Mouse (Mus musculus): ENCODE data around the gene Hormad2. TPM values are rescaled to one million over a fixed set of nuclear protein-coding genes. Genes with fewer than 3 reads are reported as not detected.

The Hormad2 gene
- total and polyA plus RNA-seq, 3 experiments, result not detected

GRCm38 (mm10) chr11:4462868-4463267 lies 22.0 kb upstream of the Hormad2 start:
- Histone ChIP-seq H3K36me3 (replicated peaks in 1 of 2; ENCODE audit: control insufficient read depth in 1 of 2, insufficient read depth in 1 of 2, low read length in 1 of 2) (peaks cover 0 to under 1% of the 10 kb centered on the region in 2 experiments), H3K27me3 (replicated peaks) (no peaks in the 10 kb centered on the region), H3K4me1 (ENCODE audit: control insufficient read depth in 1 of 2, insufficient read depth in 2 of 2) (peaks cover 14 to 55% of the 10 kb centered on the region in 2 experiments), H3K4me2 (ENCODE audit: insufficient read depth, low read depth, poor library complexity, severe bottlenecking) (no peak overlapping the region), H3K9me3 (replicated peaks; ENCODE audit: low read length) (peaks cover under 1% of the 10 kb centered on the region), H3K9ac (ENCODE audit: insufficient read depth, low read depth) (no peak overlapping the region; the same call in 1 of the 2 replicates), H3K79me2 (replicated peaks; ENCODE audit: control insufficient read depth, extremely low read depth, insufficient read depth, poor library complexity, severe bottlenecking) (no peaks in the 10 kb centered on the region), H3K27ac (ENCODE audit: insufficient read depth, low read depth) (no peak overlapping the region), H3K4me3 (replicated peaks in 1 of 3; ENCODE audit: low read depth in 2 of 3, low read length in 2 of 3, poor library complexity in 1 of 3) (peak overlapping the region in 1 of 3 experiments; percentile 2)
- in situ Hi-C loops (cut with MboI; ENCODE audit: low pct_ligation_motif_present, low pct_unique_long_range_greater_than_20kb, low sequenced_read_pairs) (no loop called here), dilution Hi-C loops (cut with MboI; ENCODE audit: extremely low pct_ligation_motif_present, extremely low pct_unique_long_range_greater_than_20kb, low sequenced_read_pairs) (no loop called here)
- TF ChIP-seq MYC (IDR thresholded peaks at IDR 0.05; ENCODE audit: low read depth, low read length) (no peak), POLR2AphosphoS2 (IDR thresholded peaks at IDR 0.05; ENCODE audit: low read depth, low read length) (no peak), ETS1 (conservative IDR thresholded peaks at IDR 0.05; ENCODE audit: low read depth, low read length) (0 out of 2 replicates have a peak, but pooled peaks have one; percentile 20), GABPA (IDR thresholded peaks at IDR 0.05; ENCODE audit: insufficient replicate concordance, low read depth, low read length) (no peak), BHLHE40 (IDR thresholded peaks at IDR 0.05; ENCODE audit: low read depth, low read length) (peak; percentile 71), ZMIZ1 (IDR thresholded peaks at IDR 0.05; ENCODE audit: low read depth, low read length) (no peak), MEF2A (IDR thresholded peaks at IDR 0.05; ENCODE audit: borderline replicate concordance, low read depth, low read length) (no peak), UBTF (IDR thresholded peaks at IDR 0.05; ENCODE audit: low read depth, low read length) (no peak), JUND (conservative IDR thresholded peaks at IDR 0.05; ENCODE audit: low read depth, low read length) (no peak), USF1 (IDR thresholded peaks at IDR 0.05; ENCODE audit: low read depth, low read length) (no peak)
- peak; percentile 55 for DNase-seq (ENCODE audit: extremely low read depth)

- no peaks in the 10 kb centered on the region for H3K36me3 ChIP-seq (replicated peaks in 1 of 2; ENCODE audit: control insufficient read depth in 1 of 2, insufficient read depth in 1 of 2, low read length in 1 of 2)
Measured at GRCm38 (mm10) chr11:4461154-4461553, 20.2 kb upstream of the Hormad2 start.

GRCm38 (mm10) chr11:4460615-4461014 lies 19.7 kb upstream of the Hormad2 start:
- in situ Hi-C loops (cut with MboI; ENCODE audit: low pct_ligation_motif_present, low pct_unique_long_range_greater_than_20kb, low sequenced_read_pairs) (no loop called here), dilution Hi-C loops (cut with MboI; ENCODE audit: extremely low pct_ligation_motif_present, extremely low pct_unique_long_range_greater_than_20kb, low sequenced_read_pairs) (no loop called here)
- H3K36me3 ChIP-seq (replicated peaks in 1 of 2; ENCODE audit: control insufficient read depth in 1 of 2, insufficient read depth in 1 of 2, low read length in 1 of 2), result no peaks in the 10 kb centered on the region
- no peak overlapping the region for H3K27ac ChIP-seq (ENCODE audit: insufficient read depth, low read depth)
- TF ChIP-seq USF1 (IDR thresholded peaks at IDR 0.05; ENCODE audit: low read depth, low read length) (no peak), MAZ (IDR thresholded peaks at IDR 0.05; ENCODE audit: low read depth, low read length) (no peak), JUN (IDR thresholded peaks at IDR 0.05; ENCODE audit: insufficient read depth, low read depth, low read length) (no peak)
- no peak overlapping the region for H3K4me3 ChIP-seq (replicated peaks in 1 of 3; ENCODE audit: low read depth in 2 of 3, low read length in 2 of 3, poor library complexity in 1 of 3)
- H3K27me3 ChIP-seq (replicated peaks), result no peaks in the 10 kb centered on the region
- no peaks in the 10 kb centered on the region for H3K9me3 ChIP-seq (replicated peaks; ENCODE audit: low read length)
- H3K79me2 ChIP-seq (replicated peaks; ENCODE audit: control insufficient read depth, extremely low read depth, insufficient read depth, poor library complexity, severe bottlenecking), result no peaks in the 10 kb centered on the region
- H3K4me1 ChIP-seq (ENCODE audit: control insufficient read depth in 1 of 2, insufficient read depth in 2 of 2), result peaks cover 16 to 55% of the 10 kb centered on the region in 2 experiments
- DNase-seq (ENCODE audit: extremely low read depth), result no peak
- no peak overlapping the region for H3K9ac ChIP-seq (ENCODE audit: insufficient read depth, low read depth)
- no peak overlapping the region for H3K4me2 ChIP-seq (ENCODE audit: insufficient read depth, low read depth, poor library complexity, severe bottlenecking)

More at GRCm38 (mm10) chr11:4461154-4461553, 20.2 kb upstream of the Hormad2 start:
- in situ Hi-C loops (cut with MboI; ENCODE audit: low pct_ligation_motif_present, low pct_unique_long_range_greater_than_20kb, low sequenced_read_pairs), result no loop called here
- Histone ChIP-seq H3K27ac (ENCODE audit: insufficient read depth, low read depth) (no peak overlapping the region), H3K79me2 (replicated peaks; ENCODE audit: control insufficient read depth, extremely low read depth, insufficient read depth, poor library complexity, severe bottlenecking) (no peaks in the 10 kb centered on the region), H3K9ac (ENCODE audit: insufficient read depth, low read depth) (no peak overlapping the region), H3K4me3 (replicated peaks in 1 of 3; ENCODE audit: low read depth in 2 of 3, low read length in 2 of 3, poor library complexity in 1 of 3) (no peak overlapping the region), H3K9me3 (replicated peaks; ENCODE audit: low read length) (no peaks in the 10 kb centered on the region), H3K4me2 (ENCODE audit: insufficient read depth, low read depth, poor library complexity, severe bottlenecking) (no peak overlapping the region), H3K27me3 (replicated peaks) (no peaks in the 10 kb centered on the region), H3K4me1 (ENCODE audit: control insufficient read depth in 1 of 2, insufficient read depth in 2 of 2) (peaks cover 16 to 55% of the 10 kb centered on the region in 2 experiments)
- no peak for DNase-seq (ENCODE audit: extremely low read depth)
- dilution Hi-C loops (cut with MboI; ENCODE audit: extremely low pct_ligation_motif_present, extremely low pct_unique_long_range_greater_than_20kb, low sequenced_read_pairs), result no loop called here
- TF ChIP-seq UBTF (IDR thresholded peaks at IDR 0.05; ENCODE audit: low read depth, low read length) (no peak), PAX5 (IDR thresholded peaks at IDR 0.05; ENCODE audit: low read length) (no peak), MAZ (IDR thresholded peaks at IDR 0.05; ENCODE audit: low read depth, low read length) (no peak), MXI1 (IDR thresholded peaks at IDR 0.05; ENCODE audit: low read depth, low read length) (0 out of 2 replicates have a peak, but pooled peaks have one; percentile 28)

Measured in CH12.LX (cell line).